Mouse (Mus musculus) C2C12 (cell line): Measurements from ENCODE around the gene Smim15. TPM values are rescaled to one million over a fixed set of nuclear protein-coding genes. Genes with fewer than 3 reads are reported as not detected.

Source experiments
- H3K27me3 ChIP-seq: one replicate; pipeline ENCODE4 v1.6.1; 2011; ENCODE audit not compliant: control insufficient read depth, insufficient read depth, insufficient read length
- H3K36me3 ChIP-seq: one replicate; pipeline ENCODE4 v1.6.1; 2011; ENCODE audit not compliant: control insufficient read depth, insufficient read depth
- H3K4me3 ChIP-seq: one replicate; pipeline ENCODE4 v1.5.1; 2011; ENCODE audit warnings: mild to moderate bottlenecking, control low read depth; ENCODE audit not compliant: poor library complexity, insufficient read depth, severe bottlenecking
- H3K79me2 ChIP-seq: one replicate; pipeline ENCODE4 v1.6.1; 2011; ENCODE audit not compliant: control insufficient read depth, insufficient read depth
- H3K79me3 ChIP-seq: one replicate; pipeline ENCODE4 v1.6.1; 2011; ENCODE audit warnings: low read depth, control low read depth
- H3ac ChIP-seq: one replicate; pipeline ENCODE3; 2011; ENCODE audit warnings: low read depth; ENCODE audit not compliant: control insufficient read depth, insufficient read length
- CEBPB ChIP-seq: IDR thresholded peaks from one replicate; pipeline ENCODE4 v1.6.1; 2011; ENCODE audit warnings: low read depth, mild to moderate bottlenecking, control low read depth, moderate library complexity
- CTCF ChIP-seq: IDR thresholded peaks from one replicate; pipeline ENCODE4 v1.5.1; 2011; ENCODE audit not compliant: control insufficient read depth, insufficient read depth, insufficient read length
- FOSL1 ChIP-seq: IDR thresholded peaks from one replicate; pipeline ENCODE4 v1.8.0; 2011; ENCODE audit warnings: mild to moderate bottlenecking, low read length; ENCODE audit not compliant: poor library complexity, insufficient read depth, severe bottlenecking
- MAX ChIP-seq: IDR thresholded peaks from one replicate; pipeline ENCODE4 v1.6.1; 2011; ENCODE audit warnings: mild to moderate bottlenecking, control low read depth
- MYOD1 ChIP-seq: IDR thresholded peaks from one replicate; pipeline ENCODE4 v1.6.1; 2011; ENCODE audit warnings: low read depth; ENCODE audit not compliant: control insufficient read depth, insufficient read length
- MYOG ChIP-seq: IDR thresholded peaks from one replicate; pipeline ENCODE4 v1.6.1; 2011; ENCODE audit not compliant: control insufficient read depth, insufficient read length; ENCODE audit errors: extremely low read depth
- USF1 ChIP-seq: IDR thresholded peaks from one replicate; pipeline ENCODE4 v1.6.1; 2011; ENCODE audit warnings: low read depth, mild to moderate bottlenecking, control low read depth, moderate library complexity
- polyA plus RNA-seq: library from polyadenylated mRNA; unstranded; fragments of >200 nt; fragmentation: generic; extraction: Trizol; gene quantifications from one replicate; pipeline ENCODE4 v1.2.1, GENCODE M21; 2012; ENCODE audit warnings: missing spikeins

Gene Smim15
- polyA plus RNA-seq, 1 experiment = 17.6 TPM

DNA sequence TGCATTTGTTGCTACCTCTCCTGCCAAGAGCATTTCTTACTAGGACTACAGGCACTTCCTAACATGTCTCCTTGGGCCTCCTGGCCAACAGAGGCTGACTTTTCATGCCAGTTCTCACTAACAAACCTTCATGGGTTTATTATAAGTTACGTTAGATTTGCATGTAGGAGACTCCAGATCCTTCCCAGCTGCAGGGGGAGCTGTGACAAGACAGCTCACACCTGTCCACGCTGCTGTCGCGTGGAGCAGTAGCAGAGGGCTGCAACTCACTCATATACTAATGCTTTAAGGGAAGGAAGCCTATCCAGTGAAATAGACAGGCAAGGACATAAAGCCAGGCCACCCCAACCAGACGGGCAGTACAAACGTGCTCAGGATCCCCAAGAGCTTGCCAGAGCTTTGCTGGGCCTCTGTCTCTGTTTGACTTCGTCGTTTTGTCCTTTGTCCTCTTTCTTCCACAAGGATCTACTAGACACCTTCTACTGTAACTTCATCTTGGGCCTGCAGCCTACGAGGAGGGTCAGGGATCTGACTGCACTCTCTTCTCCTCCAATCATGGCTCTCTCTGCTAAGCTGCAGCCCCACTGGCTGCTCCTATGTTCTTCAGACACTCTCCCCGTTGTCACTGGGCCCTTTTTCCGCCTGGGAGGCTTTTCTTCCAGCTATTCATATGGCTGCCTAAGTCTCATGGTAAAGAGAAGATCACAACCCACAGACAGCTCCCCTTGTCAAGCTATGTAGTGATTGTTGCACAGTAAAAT is 19.3 kb downstream of the Smim15 start:
- no peak for TF ChIP-seq USF1
- no peak for TF ChIP-seq MAX
- TF ChIP-seq FOSL1 = no peak
- no peak for TF ChIP-seq MYOG
- no peak for TF ChIP-seq MYOD1

DNA sequence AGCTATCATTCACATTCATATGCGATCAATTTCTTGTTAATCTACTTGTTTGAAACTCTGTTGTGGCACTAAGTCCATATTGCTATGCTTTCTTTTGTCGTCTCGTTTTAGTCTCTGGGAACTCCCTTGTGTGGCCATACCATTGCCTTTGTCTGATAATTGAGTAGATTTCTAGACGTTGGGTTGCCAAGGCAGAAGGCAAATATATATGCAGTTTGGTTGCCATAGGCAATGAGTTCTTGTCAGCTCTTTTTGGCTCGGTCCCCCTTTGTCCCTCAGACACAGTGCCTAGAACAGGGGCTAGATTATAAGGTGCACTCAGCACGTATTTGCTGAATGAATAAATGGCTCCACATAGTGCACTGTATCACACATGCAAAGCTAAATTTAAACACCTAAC is 20.1 kb downstream of the Smim15 start:
- H3K79me3 ChIP-seq = no peaks in the 10 kb centered on the region
- H3K4me3 ChIP-seq = no peak overlapping the region
- H3K36me3 ChIP-seq = no peaks in the 10 kb centered on the region
- TF ChIP-seq CTCF (no peak), CEBPB (no peak), MAX (no peak), USF1 (no peak), FOSL1 (no peak), MYOD1 (no peak), MYOG (no peak)
- H3ac ChIP-seq = no peak overlapping the region
- H3K27me3 ChIP-seq = no peaks in the 10 kb centered on the region
- H3K79me2 ChIP-seq = no peaks in the 10 kb centered on the region

More for the DNA sequence above, 19.3 kb downstream of the Smim15 start:
- H3K4me3 ChIP-seq = no peak overlapping the region
- no peaks in the 10 kb centered on the region for H3K36me3 ChIP-seq
- H3K79me3 ChIP-seq = no peaks in the 10 kb centered on the region
- H3K27me3 ChIP-seq = no peaks in the 10 kb centered on the region
- H3K79me2 ChIP-seq = no peaks in the 10 kb centered on the region
- H3ac ChIP-seq = no peak overlapping the region

DNA sequence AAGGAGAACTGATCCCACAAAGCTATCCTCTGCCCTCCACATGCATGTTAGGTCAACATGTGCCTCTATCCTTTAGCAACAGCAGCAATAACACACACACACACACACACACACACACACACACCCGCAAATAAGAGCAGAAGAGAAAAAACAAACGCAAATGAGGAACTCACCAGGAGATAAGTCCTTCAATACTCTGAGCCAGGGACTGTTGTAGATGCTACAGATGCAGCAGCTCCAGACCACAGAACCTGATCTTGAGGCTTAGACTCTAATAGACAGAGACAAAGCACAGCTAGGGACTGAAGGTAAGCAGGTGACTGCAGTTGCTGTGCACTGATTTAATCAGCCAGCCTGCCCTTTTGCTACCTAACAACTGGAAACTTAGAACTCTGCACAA is 21.8 kb downstream of the Smim15 start:
- no peaks in the 10 kb centered on the region for H3K79me2 ChIP-seq
- TF ChIP-seq CTCF (no peak), MAX (no peak), MYOD1 (no peak), MYOG (no peak), FOSL1 (no peak), CEBPB (no peak), USF1 (no peak)
- no peak overlapping the region for H3K4me3 ChIP-seq
- no peaks in the 10 kb centered on the region for H3K36me3 ChIP-seq
- no peak overlapping the region for H3ac ChIP-seq
- no peaks in the 10 kb centered on the region for H3K27me3 ChIP-seq
- H3K79me3 ChIP-seq = no peaks in the 10 kb centered on the region

DNA sequence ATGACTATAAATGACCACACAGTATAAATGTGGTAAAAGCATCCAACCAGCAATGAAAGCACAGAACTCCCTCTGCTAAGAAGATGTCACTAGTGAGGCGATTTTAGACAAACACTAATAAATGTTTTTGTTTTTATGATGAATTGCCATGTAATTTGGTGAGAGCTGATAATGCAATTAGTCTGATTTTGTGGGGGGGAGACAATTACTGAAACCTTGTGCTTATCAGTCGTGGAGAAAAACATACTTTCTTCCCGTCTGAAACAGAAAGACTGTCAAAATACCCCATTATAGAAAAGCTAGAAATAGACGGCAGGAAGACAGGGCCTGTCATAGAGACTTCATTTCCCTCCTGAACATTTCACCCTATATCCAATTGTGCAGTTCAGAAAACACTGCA is 24.9 kb downstream of the Smim15 start:
- Histone ChIP-seq H3K79me2 (no peaks in the 10 kb centered on the region), H3K36me3 (no peaks in the 10 kb centered on the region), H3K4me3 (no peak overlapping the region), H3ac (no peak overlapping the region), H3K27me3 (no peaks in the 10 kb centered on the region), H3K79me3 (no peaks in the 10 kb centered on the region)
- TF ChIP-seq MYOG (no peak), FOSL1 (no peak), MAX (no peak), MYOD1 (no peak), USF1 (no peak), CEBPB (no peak)

DNA sequence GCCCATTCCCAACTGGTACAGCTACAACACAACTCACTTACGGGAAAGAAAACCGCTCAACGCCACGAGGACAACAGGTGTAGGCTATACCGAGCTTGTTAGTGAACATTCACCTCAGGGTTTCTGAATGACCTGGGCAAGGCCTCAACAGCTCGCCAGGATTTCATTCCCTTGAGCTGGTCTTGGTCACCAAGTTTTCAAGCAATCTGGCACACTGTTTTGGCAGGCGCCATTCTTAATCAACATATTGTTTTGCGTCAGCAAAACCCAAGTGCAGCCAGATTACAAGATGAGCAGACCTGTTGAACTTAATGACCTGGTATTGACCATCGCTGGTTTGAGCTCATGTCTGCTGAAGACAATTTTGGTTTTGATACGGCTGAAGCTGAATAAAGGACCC is 25.9 kb downstream of the Smim15 start:
- Histone ChIP-seq H3K79me3 (no peaks in the 10 kb centered on the region), H3K36me3 (no peaks in the 10 kb centered on the region), H3K4me3 (no peak overlapping the region), H3K79me2 (no peaks in the 10 kb centered on the region), H3ac (no peak overlapping the region), H3K27me3 (no peaks in the 10 kb centered on the region)
- TF ChIP-seq MYOD1 (no peak), CTCF (no peak), FOSL1 (no peak), USF1 (no peak), CEBPB (no peak), MAX (no peak), MYOG (no peak)
